Mouse (Mus musculus): ENCODE measurements around the gene Mpc2. TPM values are rescaled to one million over a fixed set of nuclear protein-coding genes. Genes with fewer than 3 reads are reported as not detected.

Gene Mpc2
- total and polyA plus RNA-seq, 2 experiments from 2014 or later: 127 to 251 TPM

DNA sequence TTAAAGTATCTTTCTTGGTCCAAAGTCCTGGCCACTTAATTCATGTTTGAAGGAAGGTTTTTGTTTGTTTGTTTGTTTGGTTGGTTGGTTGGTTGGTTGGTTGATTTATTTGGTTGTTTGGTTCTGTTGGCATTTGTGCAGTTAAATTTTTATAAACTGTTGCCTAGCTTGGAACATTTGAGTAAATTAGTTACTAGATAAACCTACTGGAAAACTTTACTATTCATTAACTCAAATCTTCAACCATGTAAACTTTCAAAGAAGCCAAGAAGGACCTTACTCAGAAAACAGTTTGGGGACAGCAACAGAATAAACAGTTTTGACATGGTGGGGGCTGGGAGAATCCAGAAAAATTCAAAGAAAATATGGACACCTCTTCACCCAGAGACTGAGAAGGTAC is 8.5 kb downstream of the Mpc2 start:
- no peak overlapping the region for H3K9ac ChIP-seq
- DNase-seq: no peak
- no peak overlapping the region for H3K4me2 ChIP-seq (ENCODE audit: low read depth)
- TF ChIP-seq CTCF (IDR thresholded peaks at IDR 0.05; ENCODE audit: low read depth): no peak
- no peaks in the 10 kb centered on the region for H3K4me1 ChIP-seq (ENCODE audit: insufficient read depth)
- no peak overlapping the region for H3K4me3 ChIP-seq (ENCODE audit: low read depth, low read length)
- no peaks in the 10 kb centered on the region for H3K36me3 ChIP-seq (ENCODE audit: insufficient read depth)
- no peak for ATAC-seq
- H3K9me3 ChIP-seq (ENCODE audit: low read length): no peaks in the 10 kb centered on the region
- no peaks in the 10 kb centered on the region for H3K27me3 ChIP-seq (ENCODE audit: insufficient read depth, low read length)
- H3K27ac ChIP-seq (ENCODE audit: low read depth, low read length): no peak overlapping the region

DNA sequence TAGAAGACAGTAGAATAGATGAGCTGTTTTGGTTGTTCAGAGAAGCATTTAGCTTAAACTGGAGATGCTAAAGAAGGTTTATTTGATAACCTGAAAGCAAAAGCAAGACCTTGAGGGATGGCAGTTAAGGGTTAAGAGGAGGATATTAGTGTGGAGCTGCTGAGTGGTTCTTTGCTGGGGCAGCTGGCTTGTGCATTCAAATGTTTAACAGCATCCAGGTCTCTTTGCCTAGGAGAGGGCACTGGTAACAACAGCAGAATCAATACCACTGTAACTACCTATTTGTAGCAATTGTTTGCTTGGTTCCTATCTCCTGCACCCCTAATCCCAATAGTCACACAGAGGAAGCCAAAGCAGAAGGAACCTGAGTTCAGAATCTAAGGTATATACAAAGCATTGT is 9.3 kb downstream of the Mpc2 start:
- H3K9ac ChIP-seq: no peak overlapping the region
- H3K4me1 ChIP-seq (ENCODE audit: insufficient read depth): no peaks in the 10 kb centered on the region
- H3K4me2 ChIP-seq (ENCODE audit: low read depth): no peak overlapping the region
- no peak overlapping the region for H3K27ac ChIP-seq (ENCODE audit: low read depth, low read length)
- TF ChIP-seq CTCF (IDR thresholded peaks at IDR 0.05; ENCODE audit: low read depth): no peak
- no peak overlapping the region for H3K4me3 ChIP-seq (ENCODE audit: low read depth, low read length)
- no peaks in the 10 kb centered on the region for H3K36me3 ChIP-seq (ENCODE audit: insufficient read depth)
- ATAC-seq (no peak), DNase-seq (no peak)
- H3K27me3 ChIP-seq (ENCODE audit: insufficient read depth, low read length): no peaks in the 10 kb centered on the region
- H3K9me3 ChIP-seq (ENCODE audit: low read length): no peaks in the 10 kb centered on the region

DNA sequence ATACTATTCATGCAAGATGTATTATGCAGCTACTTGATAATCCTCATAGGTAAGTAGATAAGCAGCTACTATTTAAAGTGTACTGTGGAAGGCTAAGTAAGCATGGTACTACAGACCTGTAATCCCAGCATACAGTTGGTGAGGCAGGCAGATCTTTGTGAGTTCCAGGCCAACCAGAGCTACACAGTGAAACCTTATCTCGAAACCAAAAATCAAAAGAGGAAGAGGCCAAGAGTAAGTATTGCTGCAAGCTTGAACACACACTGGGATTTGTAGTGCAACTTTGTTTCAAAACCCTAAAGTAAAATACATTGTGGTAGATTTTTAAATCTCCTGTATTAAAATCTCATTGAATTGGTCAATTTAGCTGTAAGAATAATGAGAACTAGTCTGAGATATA is 11.1 kb downstream of the Mpc2 start:
- Histone ChIP-seq H3K36me3 (ENCODE audit: insufficient read depth) (no peaks in the 10 kb centered on the region), H3K4me2 (ENCODE audit: low read depth) (no peak overlapping the region), H3K4me1 (ENCODE audit: insufficient read depth) (no peaks in the 10 kb centered on the region), H3K27me3 (ENCODE audit: insufficient read depth, low read length) (no peaks in the 10 kb centered on the region), H3K9me3 (ENCODE audit: low read length) (no peaks in the 10 kb centered on the region), H3K9ac (no peak overlapping the region), H3K27ac (ENCODE audit: low read depth, low read length) (no peak overlapping the region), H3K4me3 (ENCODE audit: low read depth, low read length) (no peak overlapping the region)
- no peak for ATAC-seq
- TF ChIP-seq CTCF (IDR thresholded peaks at IDR 0.05; ENCODE audit: low read depth): no peak
- WGBS: 100% methylated on average over 1 of the region's 1 CpGs
- DNase-seq: no peak

DNA sequence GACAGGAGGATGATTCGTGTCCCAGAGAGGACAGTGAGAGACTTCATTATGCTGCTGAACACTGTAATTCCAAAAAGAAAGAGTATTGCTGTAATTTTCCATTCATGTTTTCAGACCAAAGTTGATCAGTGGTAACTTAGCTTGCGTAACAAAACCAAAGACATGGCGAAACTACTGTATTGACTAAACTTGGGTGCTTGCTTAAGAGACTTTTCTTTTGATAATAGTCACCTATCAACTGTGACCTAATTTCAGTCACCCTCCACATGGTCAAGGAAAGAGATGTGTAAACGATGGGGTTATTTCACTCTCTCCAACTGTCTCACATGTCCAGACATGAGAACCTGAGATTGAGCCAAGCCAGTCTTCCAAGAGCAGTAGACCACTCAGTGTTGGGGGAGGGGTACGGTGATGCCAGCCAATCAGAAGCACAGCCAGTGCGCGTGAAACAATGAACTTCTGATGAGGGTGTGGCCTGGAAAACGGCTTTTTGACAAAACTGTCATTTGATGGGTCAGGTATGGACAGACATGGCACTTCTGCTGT is 24.3 kb downstream of the Mpc2 start, which contains the start of gene Adcy10:
TSS of gene Adcy10 (plus strand) at position 496 of the 546 bp plus-strand sequence.
- ATAC-seq: no peak
- 95% methylated on average over 8 of the region's 8 CpGs for WGBS

DNA sequence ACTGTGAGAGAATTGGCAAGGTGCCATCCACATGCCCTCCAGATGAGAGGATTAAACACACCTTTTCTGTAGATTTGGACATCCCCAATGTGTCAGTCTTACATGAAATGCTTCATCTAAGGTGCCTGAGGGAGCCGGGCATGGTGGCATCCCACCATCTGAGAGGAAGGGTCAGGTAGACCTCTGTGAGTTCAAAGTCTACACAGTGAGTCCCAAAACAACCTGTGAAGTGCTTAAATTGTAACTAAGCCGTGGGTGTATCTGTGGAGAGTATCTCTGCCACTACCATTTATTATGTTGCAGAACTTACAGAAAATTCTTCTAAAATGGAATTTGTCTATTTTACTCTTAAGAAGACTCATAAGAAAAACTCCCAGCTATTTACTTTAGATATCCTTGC is 25.7 kb downstream of the Mpc2 start:
- H3K4me3 ChIP-seq (ENCODE audit: low read depth, low read length): no peak overlapping the region
- no peaks in the 10 kb centered on the region for H3K27me3 ChIP-seq (ENCODE audit: insufficient read depth, low read length)
- WGBS: 93% methylated on average over 2 of the region's 2 CpGs
- no peak for TF ChIP-seq CTCF (IDR thresholded peaks at IDR 0.05; ENCODE audit: low read depth)
- peaks cover 7% of the 10 kb centered on the region; the same call in 1 of the 2 replicates for H3K36me3 ChIP-seq (ENCODE audit: insufficient read depth)
- H3K9me3 ChIP-seq (ENCODE audit: low read length): no peaks in the 10 kb centered on the region
- no peaks in the 10 kb centered on the region for H3K4me1 ChIP-seq (ENCODE audit: insufficient read depth)
- DNase-seq (no peak), ATAC-seq (no peak)
- H3K9ac ChIP-seq: no peak overlapping the region
- no peak overlapping the region for H3K27ac ChIP-seq (ENCODE audit: low read depth, low read length)
- no peak overlapping the region for H3K4me2 ChIP-seq (ENCODE audit: low read depth)

More for the DNA sequence above, 24.3 kb downstream of the Mpc2 start, which contains the start of gene Adcy10:
- peaks cover 13% of the 10 kb centered on the region for H3K36me3 ChIP-seq (ENCODE audit: insufficient read depth)
- H3K4me1 ChIP-seq (ENCODE audit: insufficient read depth): no peaks in the 10 kb centered on the region
- DNase-seq: no peak
- H3K27ac ChIP-seq (ENCODE audit: low read depth, low read length): no peak within 1 kb of the TSS
- no peaks in the 10 kb centered on the region for H3K9me3 ChIP-seq (ENCODE audit: low read length)
- H3K9ac ChIP-seq: no peak within 1 kb of the TSS
- no peaks in the 10 kb centered on the region for H3K27me3 ChIP-seq (ENCODE audit: insufficient read depth, low read length)
- H3K4me3 ChIP-seq (ENCODE audit: low read depth, low read length): no peak within 1 kb of the TSS
- no peak within 1 kb of the TSS for H3K4me2 ChIP-seq (ENCODE audit: low read depth)
- no peak for TF ChIP-seq CTCF (IDR thresholded peaks at IDR 0.05; ENCODE audit: low read depth)

DNA sequence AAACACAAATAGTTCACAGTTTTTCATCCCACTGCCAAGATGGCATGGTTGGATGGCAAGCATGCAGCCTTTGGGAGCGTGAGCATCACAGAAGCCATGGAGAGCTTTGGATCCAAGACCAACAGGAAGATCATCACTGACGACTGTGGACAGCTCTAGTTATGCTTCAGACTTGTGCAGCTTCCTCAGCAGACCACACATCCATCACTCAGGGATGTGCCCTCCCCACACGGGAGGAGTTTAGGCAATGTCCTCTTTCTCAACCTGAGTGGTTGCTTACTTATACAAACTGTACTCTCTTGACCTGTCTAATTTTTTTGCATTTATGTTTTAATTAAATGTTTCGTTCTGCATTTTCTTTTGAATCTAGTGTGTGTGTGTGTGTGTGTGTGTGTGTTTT is 28.8 kb downstream of the Mpc2 start:
- ATAC-seq: no peak
- H3K4me3 ChIP-seq (ENCODE audit: low read depth, low read length): no peak overlapping the region
- H3K4me1 ChIP-seq (ENCODE audit: insufficient read depth): no peaks in the 10 kb centered on the region
- no peaks in the 10 kb centered on the region for H3K27me3 ChIP-seq (ENCODE audit: insufficient read depth, low read length)
- no peak overlapping the region for H3K4me2 ChIP-seq (ENCODE audit: low read depth)
- no peaks in the 10 kb centered on the region for H3K36me3 ChIP-seq (ENCODE audit: insufficient read depth)
- no peak for TF ChIP-seq CTCF (IDR thresholded peaks at IDR 0.05; ENCODE audit: low read depth)
- 82% methylated on average over 4 of the region's 4 CpGs for WGBS
- no peak for DNase-seq
- H3K9me3 ChIP-seq (ENCODE audit: low read length): no peaks in the 10 kb centered on the region
- H3K27ac ChIP-seq (ENCODE audit: low read depth, low read length): no peak overlapping the region
- no peak overlapping the region for H3K9ac ChIP-seq

DNA sequence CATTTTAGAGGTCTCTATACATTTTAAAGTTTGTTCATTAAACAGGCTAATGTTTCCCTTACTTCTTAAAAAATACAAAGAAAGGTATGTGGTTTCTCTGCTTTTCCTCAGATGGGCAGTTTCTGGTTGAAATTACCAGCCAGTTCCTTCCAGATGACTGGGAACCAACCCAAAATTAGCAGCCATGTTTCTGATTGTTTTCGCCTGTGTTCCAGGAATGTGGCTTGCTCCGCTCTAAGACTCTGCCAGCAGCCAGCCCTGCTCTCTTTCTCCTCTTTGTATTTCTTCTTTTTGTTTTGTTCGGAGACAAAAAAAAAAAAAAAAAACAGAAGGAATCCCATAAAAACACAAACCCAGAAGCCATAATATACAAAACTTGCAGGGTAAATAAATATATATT is 38.4 kb downstream of the Mpc2 start:
- Histone ChIP-seq H3K4me1 (ENCODE audit: insufficient read depth) (no peaks in the 10 kb centered on the region), H3K4me2 (ENCODE audit: low read depth) (no peak overlapping the region), H3K36me3 (ENCODE audit: insufficient read depth) (no peaks in the 10 kb centered on the region), H3K4me3 (ENCODE audit: low read depth, low read length) (no peak overlapping the region), H3K9me3 (ENCODE audit: low read length) (no peaks in the 10 kb centered on the region), H3K27ac (ENCODE audit: low read depth, low read length) (no peak overlapping the region), H3K27me3 (ENCODE audit: insufficient read depth, low read length) (no peaks in the 10 kb centered on the region), H3K9ac (no peak overlapping the region)
- 15% methylated on average over 3 of the region's 3 CpGs for WGBS
- no peak for TF ChIP-seq CTCF (IDR thresholded peaks at IDR 0.05; ENCODE audit: low read depth)
- no peak for ATAC-seq
- peak; percentile 33 for DNase-seq

Data from forebrain, postnatal 0 days (tissue).